In genomic region chr7:43623819-43624218, GRCm38 (mm10) we compare ENCODE assay signal across 14 mouse cellular contexts. TPM values are rescaled to one million over a fixed set of nuclear protein-coding genes. Genes with fewer than 3 reads are reported as not detected.
DNase-seq lines count a peak whose midpoint lies in the region; ATAC-seq lines count a peak whose summit lies in the region.
"Had no signal": no experiment of that assay in that cellular context is flagged by ENCODE, and none has a peak within 500 bp of the region (broad histone marks: within the 10 kb centered on the region; RNA-seq: fewer than 3 reads in every experiment).

No protein-coding gene starts in this region.

- DNase-seq in heart, adult 11 months, result peak; percentile 44
- peak; percentile 8 for DNase-seq in forelimb bud, embryonic 11.5 days (ENCODE audit: low read depth, low spot score)
- peak; percentile 18 for DNase-seq in midbrain, embryonic 10.5 days (ENCODE audit: low spot score)
- no peak for DNase-seq in lung, postnatal 4 days
- no peak for DNase-seq in yolk sac, embryonic 10.5 days (ENCODE audit: low spot score)
- DNase-seq in right cerebral cortex, postnatal 36 days (ENCODE audit: low spot score in 2 of 2), result no peak
- DNase-seq: adrenal gland, postnatal 25 days; cerebellum, adult 2 months; kidney, postnatal 36 days; lung, postnatal 10 days had no signal

- H3K27me3 ChIP-seq in heart, embryonic 12.5 days (replicated peaks), result no peaks in the 10 kb centered on the region; the same call in 1 of the 2 replicates
- no peaks in the 10 kb centered on the region for H3K27me3 ChIP-seq in midbrain, embryonic 10.5 days (ENCODE audit: low read depth, poor library complexity, severe bottlenecking)
- no peaks in the 10 kb centered on the region for H3K27me3 ChIP-seq in neural tube, embryonic 15.5 days (replicated peaks)

- no peaks in the 10 kb centered on the region for H3K36me3 ChIP-seq in heart, embryonic 12.5 days
- no peaks in the 10 kb centered on the region for H3K36me3 ChIP-seq in midbrain, embryonic 10.5 days
- H3K36me3 ChIP-seq in neural tube, embryonic 15.5 days, result no peaks in the 10 kb centered on the region

- no peak overlapping the region for H3K4me3 ChIP-seq in heart, embryonic 12.5 days
- peak overlapping the region; percentile 26; the same call in 1 of the 2 replicates for H3K4me3 ChIP-seq in midbrain, embryonic 10.5 days
- H3K4me3 ChIP-seq in neural tube, embryonic 15.5 days (replicated peaks), result no peak overlapping the region
- H3K4me3 ChIP-seq: erythroblast, embryonic 14.5 days had no signal

- H3K4me2 ChIP-seq in heart, embryonic 12.5 days, result no peak overlapping the region
- H3K4me2 ChIP-seq in neural tube, embryonic 15.5 days, result peak overlapping the region; percentile 39

- WGBS in heart, embryonic 12.5 days, result 16% methylated on average over 10 of the region's 10 CpGs
- WGBS in midbrain, embryonic 10.5 days, result 20% methylated on average over 10 of the region's 10 CpGs
- 11% methylated on average over 10 of the region's 10 CpGs for WGBS in neural tube, embryonic 15.5 days

- H3K4me1 ChIP-seq in heart, embryonic 12.5 days (replicated peaks), result no peaks in the 10 kb centered on the region
- H3K4me1 ChIP-seq in midbrain, embryonic 10.5 days, result peaks cover 12% of the 10 kb centered on the region
- H3K4me1 ChIP-seq in neural tube, embryonic 15.5 days, result peaks cover 3% of the 10 kb centered on the region; the same call in 1 of the 2 replicates

- H3K9me3 ChIP-seq in heart, embryonic 12.5 days (replicated peaks), result no peaks in the 10 kb centered on the region
- H3K9me3 ChIP-seq in midbrain, embryonic 10.5 days (replicated peaks), result no peaks in the 10 kb centered on the region
- no peaks in the 10 kb centered on the region for H3K9me3 ChIP-seq in neural tube, embryonic 15.5 days (replicated peaks)

- no peak overlapping the region for H3K27ac ChIP-seq in heart, embryonic 12.5 days (ENCODE audit: poor library complexity, severe bottlenecking)
- H3K27ac ChIP-seq in midbrain, embryonic 10.5 days (replicated peaks), result 0 out of 2 replicates have a peak overlapping the region, but pooled peaks have one; percentile 28
- H3K27ac ChIP-seq in neural tube, embryonic 15.5 days (replicated peaks), result no peak overlapping the region

- no peak overlapping the region for H3K9ac ChIP-seq in heart, embryonic 12.5 days
- no peak overlapping the region for H3K9ac ChIP-seq in neural tube, embryonic 15.5 days (replicated peaks)

- no peak for ATAC-seq in heart, embryonic 12.5 days (ENCODE audit: insufficient number of reproducible peaks, low FRiP score)
- no peak for ATAC-seq in neural tube, embryonic 15.5 days (ENCODE audit: low FRiP score)

RNA-seq across cellular contexts. Expression of gene Ceacam18, which starts 10.7 kb away (rescaled TPM):
- polyA plus RNA-seq in heart, embryonic 12.5 days (2016; fragmentation: Nextera tagmentation; extraction: Ambion mirVana), result not detected in 2 replicates
- polyA plus RNA-seq in midbrain, embryonic 10.5 days (2016; fragmentation: Nextera tagmentation; extraction: Ambion mirVana), result not detected in 2 replicates
- 0.36 TPM in 1 of 2 replicates, not detected in the other for polyA plus RNA-seq in neural tube, embryonic 15.5 days (2015; fragmentation: Nextera tagmentation; extraction: Ambion mirVana)
- polyA plus RNA-seq: erythroblast, embryonic 14.5 days; gonadal fat pad, adult 2 months had no signal

RNA-seq across cellular contexts. Expression of gene Zfp819, which starts 16.9 kb away (rescaled TPM):
- polyA plus RNA-seq in heart, embryonic 12.5 days (2016; fragmentation: Nextera tagmentation; extraction: Ambion mirVana), result not detected in 2 replicates
- 0.87 and 1.6 TPM in 2 replicates for polyA plus RNA-seq in midbrain, embryonic 10.5 days (2016; fragmentation: Nextera tagmentation; extraction: Ambion mirVana)
- 0.32 and 0.42 TPM in 2 replicates for polyA plus RNA-seq in neural tube, embryonic 15.5 days (2015; fragmentation: Nextera tagmentation; extraction: Ambion mirVana)

RNA-seq across cellular contexts. Expression of gene Siglece, which starts 36.1 kb away (rescaled TPM):
- 0.19 and 0.27 TPM in 2 replicates for polyA plus RNA-seq in heart, embryonic 12.5 days (2016; fragmentation: Nextera tagmentation; extraction: Ambion mirVana)
- 0.16 and 0.66 TPM in 2 replicates for polyA plus RNA-seq in midbrain, embryonic 10.5 days (2016; fragmentation: Nextera tagmentation; extraction: Ambion mirVana)
- polyA plus RNA-seq in neural tube, embryonic 15.5 days (2015; fragmentation: Nextera tagmentation; extraction: Ambion mirVana), result 0.23 and 0.56 TPM in 2 replicates
- polyA plus RNA-seq: erythroblast, embryonic 14.5 days had no signal

RNA-seq across cellular contexts. Expression of gene Zfp719, which starts 44.4 kb away (rescaled TPM):
- polyA plus RNA-seq in heart, embryonic 12.5 days (2016; fragmentation: Nextera tagmentation; extraction: Ambion mirVana), result 8.5 and 8.6 TPM in 2 replicates
- 14.6 and 16.6 TPM in 2 replicates for polyA plus RNA-seq in midbrain, embryonic 10.5 days (2016; fragmentation: Nextera tagmentation; extraction: Ambion mirVana)
- 13.3 and 13.7 TPM in 2 replicates for polyA plus RNA-seq in neural tube, embryonic 15.5 days (2015; fragmentation: Nextera tagmentation; extraction: Ambion mirVana)
- polyA plus RNA-seq: erythroblast, embryonic 14.5 days had no signal

RNA-seq across cellular contexts. Expression of gene Ctu1, which starts 48.0 kb away (rescaled TPM):
- 7.0 TPM in 2 replicates for polyA plus RNA-seq in heart, embryonic 12.5 days (2016; fragmentation: Nextera tagmentation; extraction: Ambion mirVana)
- polyA plus RNA-seq in midbrain, embryonic 10.5 days (2016; fragmentation: Nextera tagmentation; extraction: Ambion mirVana), result 17.4 and 17.5 TPM in 2 replicates
- polyA plus RNA-seq in neural tube, embryonic 15.5 days (2015; fragmentation: Nextera tagmentation; extraction: Ambion mirVana), result 19.9 and 22.3 TPM in 2 replicates

Comparison
In these comparisons a context has a peak if more than half of its experiments do, and no peak if none do; other contexts are left out.
1. DNase-seq: peak in heart, adult 11 months (single experiment), forelimb bud, embryonic 11.5 days (single experiment) and midbrain, embryonic 10.5 days (single experiment); none in lung, postnatal 4 days (0 of 2), yolk sac, embryonic 10.5 days (single experiment) and right cerebral cortex, postnatal 36 days (0 of 2).